Mouse (Mus musculus): ENCODE data around the gene Aim2. TPM values are rescaled to one million over a fixed set of nuclear protein-coding genes. Genes with fewer than 3 reads are reported as not detected.
"Not testable (repeated sequence)": the region's sequence is repeated elsewhere in the genome, so short reads cannot be mapped to it uniquely, and the experiment has no call there.

Aim2 gene
- polyA plus RNA-seq (2016; fragmentation: Nextera tagmentation; extraction: Ambion mirVana) = 2.4 and 3.0 TPM in 2 replicates

GRCm38 (mm10) chr1:173350372-173350957 lies at the start of gene Aim2:
Aim2 (plus strand) TSS chr1:173350879.
- 13% methylated on average over 10 of the region's 10 CpGs for WGBS
- no peak within 1 kb of the TSS for H3K27ac ChIP-seq (ENCODE audit: poor library complexity, severe bottlenecking)
- peak within 1 kb of the TSS; percentile 41 for H3K4me3 ChIP-seq
- no peaks in the 10 kb centered on the region for H3K9me3 ChIP-seq (replicated peaks)
- peak; percentile 80 for ATAC-seq (ENCODE audit: insufficient number of reproducible peaks, low FRiP score)
- peak within 1 kb of the TSS; percentile 66 for H3K4me2 ChIP-seq
- H3K27me3 ChIP-seq (replicated peaks) = no peaks in the 10 kb centered on the region
- peak within 1 kb of the TSS; percentile 60; the same call in 1 of the 2 replicates for H3K9ac ChIP-seq
- peaks cover 14% of the 10 kb centered on the region for H3K4me1 ChIP-seq (replicated peaks)
- no peaks in the 10 kb centered on the region for H3K36me3 ChIP-seq

DNA sequence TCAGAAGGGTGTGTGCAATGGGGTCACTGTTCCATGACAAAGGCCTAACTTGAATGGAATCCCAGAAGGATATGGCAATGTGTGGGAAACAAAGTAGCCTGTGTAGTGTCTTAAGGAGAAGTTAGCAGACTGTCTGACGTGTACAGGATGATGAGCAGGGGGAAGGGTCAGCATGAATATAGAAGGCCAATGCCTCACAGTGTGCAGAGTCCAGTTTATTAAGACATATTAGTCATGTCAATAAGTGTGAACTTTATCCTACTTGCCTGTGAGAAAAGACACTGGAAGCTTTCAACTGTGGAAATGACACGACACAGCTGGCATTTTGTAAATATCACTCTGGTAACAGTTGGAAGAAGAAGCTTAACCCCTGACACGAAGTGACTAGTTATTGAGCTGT lies 47.9 kb upstream of the Aim2 start:
- 56% methylated on average over 3 of the region's 3 CpGs for WGBS
- not testable (repeated sequence) for ATAC-seq (ENCODE audit: insufficient number of reproducible peaks, low FRiP score); H3K9me3 ChIP-seq (replicated peaks); H3K36me3 ChIP-seq; H3K9ac ChIP-seq; H3K4me2 ChIP-seq; H3K4me1 ChIP-seq (replicated peaks); H3K27ac ChIP-seq (ENCODE audit: poor library complexity, severe bottlenecking); H3K4me3 ChIP-seq; H3K27me3 ChIP-seq (replicated peaks)

DNA sequence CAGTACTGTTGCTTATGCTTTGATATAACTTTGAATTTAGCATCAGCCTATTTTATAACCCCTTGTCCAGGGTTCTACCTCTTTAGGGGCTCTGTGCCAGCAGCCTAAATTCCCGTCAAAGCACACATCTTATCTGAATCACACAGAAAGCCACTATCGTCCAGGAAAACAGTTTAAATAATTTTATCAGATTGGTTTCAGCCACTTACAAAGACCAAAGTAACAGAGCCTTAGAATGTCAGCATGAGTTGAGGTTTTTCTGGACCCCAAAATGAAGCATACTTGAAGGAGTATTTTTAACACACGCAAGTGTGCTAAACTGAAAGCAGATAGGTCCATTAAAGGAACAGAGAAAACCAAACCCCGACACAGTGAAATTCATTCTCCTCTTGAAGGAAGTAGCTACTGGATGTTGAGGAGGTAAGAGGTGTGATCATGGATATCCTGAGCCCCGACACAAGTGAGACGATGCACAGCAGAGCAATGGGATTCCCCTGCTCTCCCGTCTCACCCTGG lies 37.1 kb upstream of the Aim2 start:
- H3K9me3 ChIP-seq (replicated peaks); H3K4me3 ChIP-seq; H3K4me1 ChIP-seq (replicated peaks); H3K27me3 ChIP-seq (replicated peaks); H3K27ac ChIP-seq (ENCODE audit: poor library complexity, severe bottlenecking); ATAC-seq (ENCODE audit: insufficient number of reproducible peaks, low FRiP score); H3K36me3 ChIP-seq; H3K4me2 ChIP-seq; H3K9ac ChIP-seq: not testable (repeated sequence)
- 63% methylated on average over 7 of the region's 7 CpGs for WGBS

DNA sequence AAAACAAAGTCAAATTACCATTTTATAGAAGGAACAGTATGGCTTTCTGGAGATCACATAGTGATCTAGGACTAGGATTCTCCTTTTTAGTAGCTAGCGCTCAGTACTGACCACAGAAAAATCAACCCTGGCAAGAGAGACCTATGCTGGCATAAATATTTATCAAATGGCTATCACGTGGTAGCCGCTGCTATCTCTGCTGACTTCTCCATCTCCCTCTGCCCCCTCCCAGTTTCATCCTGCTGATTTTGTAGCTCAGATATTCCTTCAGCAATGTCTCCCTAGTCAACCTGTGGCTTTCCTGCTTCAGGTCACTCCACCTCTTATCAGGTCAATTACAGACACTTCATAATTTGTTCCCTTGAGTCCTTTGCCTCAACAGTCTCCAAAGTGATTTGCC lies 35.0 kb upstream of the Aim2 start:
- no peaks in the 10 kb centered on the region for H3K36me3 ChIP-seq
- ATAC-seq (ENCODE audit: insufficient number of reproducible peaks, low FRiP score) = no peak
- H3K9me3 ChIP-seq (replicated peaks) = no peaks in the 10 kb centered on the region
- H3K27ac ChIP-seq (ENCODE audit: poor library complexity, severe bottlenecking) = no peak overlapping the region
- no peak overlapping the region for H3K9ac ChIP-seq
- H3K4me2 ChIP-seq = no peak overlapping the region
- no peak overlapping the region for H3K4me3 ChIP-seq
- H3K27me3 ChIP-seq (replicated peaks) = no peaks in the 10 kb centered on the region
- WGBS = 68% methylated on average over 3 of the region's 3 CpGs
- no peaks in the 10 kb centered on the region for H3K4me1 ChIP-seq (replicated peaks)

DNA sequence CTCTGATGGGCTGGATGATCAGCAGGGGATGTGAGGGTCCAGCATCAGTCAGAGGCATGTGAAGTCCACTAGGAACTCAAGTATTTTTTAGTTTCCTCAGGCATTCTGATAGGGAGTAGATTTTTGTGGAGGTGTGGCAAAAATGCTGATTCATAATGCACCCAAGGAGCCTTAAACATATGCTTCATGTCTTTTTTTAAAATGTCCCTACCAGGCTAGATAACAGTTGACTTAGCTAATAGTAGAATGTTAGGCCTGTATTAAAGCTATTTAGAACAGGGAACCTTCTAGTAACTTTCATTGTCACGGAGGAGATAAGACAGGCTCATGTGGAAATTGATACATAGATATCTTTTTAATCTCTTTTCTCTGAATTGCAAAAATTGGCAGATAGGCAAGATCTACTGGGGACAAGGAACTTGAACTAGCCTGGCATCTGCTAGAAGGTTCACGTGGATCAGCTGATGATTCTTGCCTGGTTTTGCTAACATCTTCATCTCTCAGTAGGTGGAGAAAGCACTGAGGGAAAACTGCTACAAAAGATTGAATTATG lies 32.7 kb upstream of the Aim2 start:
- Histone ChIP-seq H3K27me3 (replicated peaks) (no peaks in the 10 kb centered on the region), H3K9me3 (replicated peaks) (no peaks in the 10 kb centered on the region), H3K27ac (ENCODE audit: poor library complexity, severe bottlenecking) (no peak overlapping the region), H3K36me3 (no peaks in the 10 kb centered on the region), H3K9ac (no peak overlapping the region), H3K4me1 (replicated peaks) (no peaks in the 10 kb centered on the region), H3K4me2 (no peak overlapping the region), H3K4me3 (no peak overlapping the region)
- no peak for ATAC-seq (ENCODE audit: insufficient number of reproducible peaks, low FRiP score)
- WGBS = 81% methylated on average over 2 of the region's 2 CpGs

DNA sequence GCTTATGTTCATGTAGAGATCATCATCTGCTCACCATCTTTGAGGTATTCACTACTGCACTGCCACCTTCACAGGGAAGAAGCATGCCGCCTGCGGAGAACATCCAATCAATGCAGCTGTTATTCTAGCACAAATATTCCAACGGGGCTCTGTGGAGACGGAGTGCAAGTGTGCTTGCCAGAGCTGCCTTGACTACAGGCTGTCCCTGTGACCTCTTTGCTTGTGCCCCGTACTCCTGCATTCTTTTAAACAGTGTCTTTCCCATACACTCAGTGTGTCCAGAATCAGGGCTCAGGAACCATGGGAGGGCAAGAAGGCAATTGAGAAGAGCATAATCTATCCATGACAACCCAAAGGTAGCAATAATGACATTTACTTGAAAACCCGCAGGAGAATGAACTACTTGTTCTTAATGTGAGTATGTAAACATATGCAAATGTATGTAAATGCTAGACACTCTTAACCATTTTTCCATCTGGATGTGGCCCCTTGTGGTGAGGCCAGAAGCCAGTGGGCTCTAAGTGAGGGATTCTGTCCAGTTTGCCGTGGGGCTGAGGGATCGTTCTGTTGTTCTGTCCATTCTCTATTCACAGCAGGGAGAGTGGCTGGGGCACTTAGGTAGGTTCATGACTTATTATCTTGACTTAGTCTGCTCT lies 29.0 kb upstream of the Aim2 start:
- ATAC-seq (ENCODE audit: insufficient number of reproducible peaks, low FRiP score) = no peak
- Histone ChIP-seq H3K36me3 (no peaks in the 10 kb centered on the region), H3K9me3 (replicated peaks) (no peaks in the 10 kb centered on the region), H3K27ac (ENCODE audit: poor library complexity, severe bottlenecking) (no peak overlapping the region), H3K9ac (no peak overlapping the region), H3K4me1 (replicated peaks) (no peaks in the 10 kb centered on the region), H3K4me3 (no peak overlapping the region), H3K27me3 (replicated peaks) (no peaks in the 10 kb centered on the region), H3K4me2 (no peak overlapping the region)
- WGBS = 72% methylated on average over 8 of the region's 8 CpGs

DNA sequence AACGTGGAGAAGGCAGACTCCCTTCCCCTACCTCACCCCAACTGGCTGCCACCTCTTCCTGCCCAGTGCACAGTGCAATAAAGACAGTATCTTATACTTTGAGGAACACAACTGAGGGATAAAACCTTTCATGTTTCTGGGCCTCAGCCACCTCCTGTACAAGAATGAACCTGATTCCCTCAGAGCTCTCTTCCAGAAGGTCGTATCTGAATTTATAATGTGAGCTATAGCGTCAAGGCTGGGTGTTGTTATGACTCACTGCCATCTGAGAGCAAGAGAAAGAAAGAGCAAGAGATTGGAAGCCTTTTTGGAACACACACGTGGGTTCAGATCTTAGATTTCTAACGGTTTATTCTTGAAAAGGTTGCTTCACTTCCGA lies 28.4 kb upstream of the Aim2 start:
- ATAC-seq (ENCODE audit: insufficient number of reproducible peaks, low FRiP score) = no peak
- H3K9me3 ChIP-seq (replicated peaks) = no peaks in the 10 kb centered on the region
- H3K4me3 ChIP-seq = no peak overlapping the region
- no peak overlapping the region for H3K9ac ChIP-seq
- no peak overlapping the region for H3K4me2 ChIP-seq
- H3K27ac ChIP-seq (ENCODE audit: poor library complexity, severe bottlenecking) = no peak overlapping the region
- no peaks in the 10 kb centered on the region for H3K4me1 ChIP-seq (replicated peaks)
- H3K27me3 ChIP-seq (replicated peaks) = no peaks in the 10 kb centered on the region
- WGBS = 58% methylated on average over 6 of the region's 6 CpGs
- H3K36me3 ChIP-seq = no peaks in the 10 kb centered on the region

DNA sequence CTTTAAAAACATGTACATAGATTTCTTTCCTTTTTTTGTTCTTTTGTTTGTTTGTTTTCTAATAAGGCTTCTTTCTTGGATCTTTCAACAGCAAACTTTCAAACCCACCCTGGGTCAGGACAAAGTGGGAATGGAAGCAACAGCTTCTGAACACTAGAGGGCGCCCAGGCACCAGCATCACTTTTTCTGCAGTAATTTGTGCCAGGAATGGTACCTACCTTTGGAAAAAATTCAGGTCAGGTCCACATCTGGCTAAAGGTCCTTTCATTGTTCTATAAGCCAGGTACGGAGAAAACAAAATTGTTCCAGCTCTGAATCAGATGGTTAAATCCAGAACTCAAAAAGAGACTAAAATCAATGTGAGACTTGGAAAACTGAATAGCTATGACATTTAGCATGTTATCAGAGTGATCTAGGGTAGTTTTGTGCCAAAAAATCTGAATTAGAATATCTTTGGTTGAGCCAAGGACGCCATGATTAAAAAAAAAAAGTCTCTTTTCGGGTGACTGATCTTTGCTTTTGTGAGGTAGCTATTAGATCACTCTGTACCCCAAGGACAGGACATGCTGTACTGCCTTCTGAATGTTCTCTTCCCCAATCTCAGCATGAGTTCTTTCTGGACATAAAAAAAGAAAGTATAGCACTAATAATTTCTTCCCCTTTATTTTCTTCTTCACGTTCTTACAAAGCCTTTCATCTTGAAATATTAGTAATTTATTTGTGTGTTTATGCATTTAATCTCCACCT lies 26.7 kb upstream of the Aim2 start:
- Histone ChIP-seq H3K4me1 (replicated peaks) (peaks cover 2% of the 10 kb centered on the region; the same call in 1 of the 2 replicates), H3K4me3 (no peak overlapping the region), H3K9me3 (replicated peaks) (no peaks in the 10 kb centered on the region), H3K27me3 (replicated peaks) (no peaks in the 10 kb centered on the region), H3K9ac (no peak overlapping the region), H3K36me3 (no peaks in the 10 kb centered on the region), H3K27ac (ENCODE audit: poor library complexity, severe bottlenecking) (no peak overlapping the region), H3K4me2 (no peak overlapping the region)
- 21% methylated on average over 5 of the region's 5 CpGs for WGBS
- no peak for ATAC-seq (ENCODE audit: insufficient number of reproducible peaks, low FRiP score)

GRCm38 (mm10) chr1:173324961-173325360 lies 25.7 kb upstream of the Aim2 start:
- WGBS = 55% methylated on average over 4 of the region's 4 CpGs
- no peaks in the 10 kb centered on the region for H3K27me3 ChIP-seq (replicated peaks)
- no peak overlapping the region for H3K4me2 ChIP-seq
- H3K27ac ChIP-seq (ENCODE audit: poor library complexity, severe bottlenecking) = no peak overlapping the region
- ATAC-seq (ENCODE audit: insufficient number of reproducible peaks, low FRiP score) = no peak
- peaks cover 8% of the 10 kb centered on the region for H3K4me1 ChIP-seq (replicated peaks)
- no peak overlapping the region for H3K4me3 ChIP-seq
- no peak overlapping the region for H3K9ac ChIP-seq
- no peaks in the 10 kb centered on the region for H3K36me3 ChIP-seq
- H3K9me3 ChIP-seq (replicated peaks) = no peaks in the 10 kb centered on the region

- no peak for ATAC-seq (ENCODE audit: insufficient number of reproducible peaks, low FRiP score)
- no peaks in the 10 kb centered on the region for H3K9me3 ChIP-seq (replicated peaks)
- 81% methylated on average over 1 of the region's 1 CpGs for WGBS
These were observed 25.3 kb upstream of the Aim2 start for GRCm38 (mm10) chr1:173325395-173325794.

GRCm38 (mm10) chr1:173326552-173326951 lies 24.1 kb upstream of the Aim2 start:
- H3K9me3 ChIP-seq (replicated peaks) = no peaks in the 10 kb centered on the region

More at GRCm38 (mm10) chr1:173325395-173325794, 25.3 kb upstream of the Aim2 start:
- no peak overlapping the region for H3K27ac ChIP-seq (ENCODE audit: poor library complexity, severe bottlenecking)
- no peak overlapping the region for H3K9ac ChIP-seq
- no peak overlapping the region for H3K4me3 ChIP-seq
- H3K36me3 ChIP-seq = no peaks in the 10 kb centered on the region
- H3K4me1 ChIP-seq (replicated peaks) = peaks cover 8% of the 10 kb centered on the region
- H3K27me3 ChIP-seq (replicated peaks) = no peaks in the 10 kb centered on the region
- no peak overlapping the region for H3K4me2 ChIP-seq

More at GRCm38 (mm10) chr1:173326552-173326951, 24.1 kb upstream of the Aim2 start:
- Histone ChIP-seq H3K4me2 (no peak overlapping the region), H3K9ac (no peak overlapping the region), H3K4me3 (no peak overlapping the region), H3K4me1 (replicated peaks) (peaks cover 8% of the 10 kb centered on the region), H3K27me3 (replicated peaks) (no peaks in the 10 kb centered on the region), H3K36me3 (no peaks in the 10 kb centered on the region), H3K27ac (ENCODE audit: poor library complexity, severe bottlenecking) (no peak overlapping the region)
- WGBS = 67% methylated on average over 1 of the region's 1 CpGs
- no peak for ATAC-seq (ENCODE audit: insufficient number of reproducible peaks, low FRiP score)

Measured in heart, embryonic 12.5 days (tissue).